Mouse (Mus musculus) liver, postnatal 0 days (tissue): ENCODE measurements around the gene Tlcd1. TPM values are rescaled to one million over a fixed set of nuclear protein-coding genes. Genes with fewer than 3 reads are reported as not detected.

Experiments
- ATAC-seq: fragments of 200-750 bp; cut with Nextera tagmentation; 2 replicates; pipeline ENCODE4 v1.8.0; 2017; ENCODE audit warnings: mild to moderate bottlenecking, moderate library complexity
- DNase-seq: peaks from one replicate; pipeline ENCODE4 v3.0.0-alpha.2; 2016
- H3K27ac ChIP-seq: fragments of 300-500 bp; sonication (generic); 2 replicates; pipeline ENCODE4 v1.5.1; 2014; ENCODE audit warnings: antibody characterized with exemption, moderate library complexity, mild to moderate bottlenecking, low read depth
- H3K27me3 ChIP-seq: fragments of 300-500 bp; sonication (generic); 2 replicates; pipeline ENCODE4 v1.6.1; 2014; ENCODE audit warnings: low read length, control low read depth, mixed read lengths; ENCODE audit not compliant: insufficient read depth
- H3K36me3 ChIP-seq: fragments of 300-500 bp; sonication (generic); replicated peaks from 2 replicates; pipeline ENCODE4 v1.6.1; 2014; ENCODE audit warnings: mild to moderate bottlenecking, control low read depth, low read length, moderate library complexity, mixed read lengths; ENCODE audit not compliant: insufficient read depth
- H3K4me1 ChIP-seq: fragments of 300-500 bp; sonication (generic); 2 replicates; pipeline ENCODE4 v1.6.1; 2014; ENCODE audit warnings: antibody characterized with exemption, mild to moderate bottlenecking, control low read depth; ENCODE audit not compliant: insufficient read depth
- H3K4me2 ChIP-seq: fragments of 300-500 bp; sonication (generic); 2 replicates; pipeline ENCODE4 v1.6.1; 2014; ENCODE audit warnings: low read depth, mild to moderate bottlenecking, low read length, moderate library complexity, mixed read lengths
- H3K4me3 ChIP-seq: fragments of 300-500 bp; sonication (generic); 2 replicates; pipeline ENCODE4 v1.5.1; 2014; ENCODE audit warnings: low read depth, low read length
- H3K9ac ChIP-seq: fragments of 300-500 bp; sonication (generic); replicated peaks from 2 replicates; pipeline ENCODE4 v1.6.1; 2014; ENCODE audit warnings: mild to moderate bottlenecking, moderate library complexity
- H3K9me3 ChIP-seq: fragments of 300-500 bp; sonication (generic); 2 replicates; pipeline ENCODE4 v1.6.1; 2016; ENCODE audit warnings: mild to moderate bottlenecking, control low read depth, low read length, mixed read lengths
- CTCF ChIP-seq: sonication (generic); IDR thresholded peaks from 2 replicates; pipeline ENCODE4 v1.5.1; 2016; ENCODE audit warnings: antibody characterized with exemption, low read depth
- EP300 ChIP-seq: IDR thresholded peaks from 2 replicates; pipeline ENCODE4 v1.6.1; 2016; ENCODE audit warnings: antibody characterized with exemption, low read depth, mild to moderate bottlenecking
- WGBS: fragments of 180-500 bp; shearing (Covaris S2); extraction: QIAGEN DNeasy Blood & Tissue Kit; methylation state at CpG from one replicate; pipeline ENCODE4 v1.1.7; 2014; ENCODE audit not compliant: insufficient replicate concordance; 5-methylcytosine and 5-hydroxymethylcytosine counted together
- polyA plus RNA-seq: library from polyadenylated mRNA; unstranded; fragments of >200 nt; fragmentation: Nextera tagmentation; extraction: Ambion mirVana; gene quantifications from 2 replicates; pipeline ENCODE4 v1.2.1, GENCODE M21; 2015

Gene Tlcd1
- polyA plus RNA-seq, 1 experiment from 2014 or later = 38.2 TPM

DNA sequence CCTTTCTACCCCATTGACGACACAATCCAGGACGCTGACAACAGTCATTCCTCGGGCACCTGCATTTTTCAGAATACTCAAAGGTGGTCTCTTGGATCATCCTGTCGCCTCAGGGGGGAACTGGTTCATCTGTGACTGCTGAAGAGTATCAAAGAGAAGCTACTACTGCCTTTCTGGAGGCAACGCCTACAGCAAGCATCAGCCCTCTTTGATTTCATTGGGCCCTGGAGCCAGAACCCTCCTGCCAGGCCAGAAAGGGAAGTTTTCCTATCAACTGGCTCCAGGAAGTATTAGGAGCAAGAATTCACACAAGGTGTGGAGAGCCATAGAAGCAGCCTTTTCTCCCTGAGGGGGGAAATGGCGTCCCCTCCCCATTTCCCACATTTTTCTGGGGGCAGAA, 9.9 kb upstream of the Tlcd1 start:
- TF ChIP-seq CTCF (no peak), EP300 (no peak)
- H3K4me3 ChIP-seq = no peak overlapping the region
- no peak for ATAC-seq
- no peaks in the 10 kb centered on the region for H3K9me3 ChIP-seq
- 74% methylated on average over 6 of the region's 6 CpGs for WGBS
- H3K4me1 ChIP-seq = peaks cover 53% of the 10 kb centered on the region
- no peak overlapping the region for H3K4me2 ChIP-seq
- DNase-seq = no peak
- no peak overlapping the region for H3K27ac ChIP-seq
- peaks cover 8% of the 10 kb centered on the region for H3K36me3 ChIP-seq
- no peak overlapping the region; the same call in 1 of the 2 replicates for H3K9ac ChIP-seq
- no peaks in the 10 kb centered on the region for H3K27me3 ChIP-seq

DNA sequence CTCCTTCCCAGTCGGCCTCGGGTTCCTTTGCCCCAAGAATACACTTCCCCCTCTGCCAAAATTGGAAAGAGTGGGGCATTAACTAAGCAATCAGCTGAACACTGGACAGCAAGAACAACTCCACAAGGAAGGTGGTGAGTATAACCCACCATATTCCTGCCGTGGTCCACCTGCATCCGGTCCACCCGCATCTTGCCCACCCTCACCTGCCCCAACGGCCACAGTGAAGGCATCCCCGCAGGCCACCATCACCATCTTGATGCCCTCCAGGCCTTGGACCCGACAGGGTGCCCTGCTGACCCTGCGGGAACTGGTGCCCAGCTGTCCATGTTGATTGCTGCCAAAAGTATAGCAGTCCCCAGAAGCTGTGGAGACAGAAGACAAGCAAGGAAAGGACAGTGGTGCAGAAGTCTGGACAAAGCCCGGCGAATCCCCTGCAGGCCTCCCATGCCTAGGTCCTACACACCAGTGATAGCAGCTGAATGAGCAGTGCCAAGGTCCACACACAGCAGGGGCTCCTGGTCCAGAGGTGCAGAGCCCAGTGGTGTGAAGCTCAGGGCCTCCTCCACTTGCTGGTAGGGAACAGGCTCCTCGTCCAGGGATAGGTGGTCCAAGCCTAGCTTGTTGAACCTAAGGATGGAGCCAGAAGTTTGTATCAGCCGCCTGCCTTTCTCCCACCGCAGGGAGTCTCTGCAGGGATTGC, 9.1 kb upstream of the Tlcd1 start:
- H3K9ac ChIP-seq = no peak overlapping the region
- ATAC-seq = no peak
- no peak overlapping the region for H3K4me2 ChIP-seq
- peak; percentile 11 for DNase-seq
- H3K27me3 ChIP-seq = no peaks in the 10 kb centered on the region
- H3K9me3 ChIP-seq = no peaks in the 10 kb centered on the region
- peaks cover 3% of the 10 kb centered on the region; the same call in 1 of the 2 replicates for H3K36me3 ChIP-seq
- no peak for TF ChIP-seq CTCF
- TF ChIP-seq EP300 = no peak
- 0 out of 2 replicates have a peak overlapping the region, but pooled peaks have one; percentile 30 for H3K27ac ChIP-seq
- H3K4me3 ChIP-seq = no peak overlapping the region
- H3K4me1 ChIP-seq = peaks cover 48% of the 10 kb centered on the region
- 93% methylated on average over 14 of the region's 14 CpGs for WGBS

DNA sequence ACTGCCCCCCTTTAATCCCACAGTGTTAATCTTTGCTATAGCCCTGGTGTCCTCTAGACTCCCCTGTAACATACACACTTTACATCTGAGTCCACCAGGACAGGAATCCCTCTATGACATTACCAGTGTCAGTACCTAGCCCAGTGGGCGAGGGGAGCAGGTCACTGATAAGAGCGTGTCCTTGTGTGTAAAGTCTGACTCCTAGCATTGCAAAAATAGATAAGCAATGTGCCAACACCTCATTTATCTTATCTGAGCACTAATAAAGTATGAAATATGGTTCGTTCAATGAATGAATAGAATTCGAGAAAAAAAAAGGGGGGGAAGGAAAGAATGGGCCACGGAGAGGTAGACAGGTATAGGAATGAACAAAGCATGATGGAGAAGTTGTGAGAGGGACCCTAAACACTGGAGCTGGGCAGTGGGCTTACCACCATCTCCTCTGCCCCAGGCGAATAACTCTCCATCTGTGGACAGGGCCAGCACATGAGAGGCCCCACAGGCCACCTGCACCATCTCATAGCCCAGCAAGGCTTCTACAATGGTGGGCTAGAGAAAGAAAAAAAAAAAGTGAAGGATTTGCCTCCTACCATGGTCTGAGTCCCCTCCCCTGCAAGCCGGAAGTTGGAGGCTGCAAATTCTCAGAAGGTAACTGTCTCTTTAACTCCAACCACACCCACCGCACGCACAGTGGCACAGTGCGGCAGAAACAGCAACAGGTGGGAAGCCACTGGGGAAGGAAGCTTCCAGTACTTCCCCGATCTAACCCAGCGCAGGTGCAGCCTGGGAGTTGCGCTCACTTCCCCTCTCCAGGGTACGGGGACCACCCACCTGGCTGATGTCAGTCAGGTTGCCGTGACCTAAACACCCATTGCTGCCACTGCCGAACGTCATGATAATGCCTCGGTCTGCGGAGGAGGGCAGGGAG, 7.7 kb upstream of the Tlcd1 start:
- H3K4me1 ChIP-seq = peaks cover 36% of the 10 kb centered on the region
- peaks cover 3% of the 10 kb centered on the region; the same call in 1 of the 2 replicates for H3K36me3 ChIP-seq
- DNase-seq = peak; percentile 60
- peak overlapping the region; percentile 51 for H3K27ac ChIP-seq
- H3K4me2 ChIP-seq = peak overlapping the region; percentile 68
- peak overlapping the region; percentile 8; the same call in 1 of the 2 replicates for H3K9ac ChIP-seq
- ATAC-seq = 0 out of 2 replicates have a peak, but pooled peaks have one; percentile 8
- WGBS = 34% methylated on average over 19 of the region's 19 CpGs
- peak overlapping the region; percentile 29 for H3K4me3 ChIP-seq
- H3K9me3 ChIP-seq = no peaks in the 10 kb centered on the region
- no peaks in the 10 kb centered on the region for H3K27me3 ChIP-seq
- no peak for TF ChIP-seq CTCF
- peak; percentile 84 for TF ChIP-seq EP300

DNA sequence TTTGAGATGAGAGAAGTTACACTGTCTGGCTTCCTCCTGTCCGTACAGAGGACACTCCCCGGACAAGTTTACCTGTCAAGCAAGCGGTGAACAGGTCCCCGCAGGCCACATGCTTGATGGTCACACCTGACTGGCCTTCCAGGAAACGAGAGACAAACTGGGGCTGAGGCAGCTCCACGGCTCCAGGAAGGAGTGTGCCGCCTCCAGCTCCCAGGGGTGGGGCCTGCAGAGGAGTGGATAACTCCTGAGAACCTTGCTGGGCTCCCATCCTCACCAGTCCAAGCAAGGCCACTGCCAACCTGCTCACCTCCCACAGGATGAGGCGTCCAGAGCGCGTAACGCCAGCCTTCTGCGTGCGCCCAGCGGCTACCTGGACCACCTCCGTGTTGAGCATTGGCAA, 6.2 kb upstream of the Tlcd1 start:
- Histone ChIP-seq H3K9me3 (no peaks in the 10 kb centered on the region), H3K27ac (no peak overlapping the region), H3K4me1 (peaks cover 42% of the 10 kb centered on the region), H3K9ac (no peak overlapping the region), H3K27me3 (no peaks in the 10 kb centered on the region), H3K36me3 (peaks cover 3% of the 10 kb centered on the region; the same call in 1 of the 2 replicates), H3K4me2 (no peak overlapping the region), H3K4me3 (no peak overlapping the region)
- DNase-seq = peak; percentile 13
- ATAC-seq = no peak
- 89% methylated on average over 15 of the region's 15 CpGs for WGBS
- TF ChIP-seq EP300 (no peak), CTCF (no peak)

DNA sequence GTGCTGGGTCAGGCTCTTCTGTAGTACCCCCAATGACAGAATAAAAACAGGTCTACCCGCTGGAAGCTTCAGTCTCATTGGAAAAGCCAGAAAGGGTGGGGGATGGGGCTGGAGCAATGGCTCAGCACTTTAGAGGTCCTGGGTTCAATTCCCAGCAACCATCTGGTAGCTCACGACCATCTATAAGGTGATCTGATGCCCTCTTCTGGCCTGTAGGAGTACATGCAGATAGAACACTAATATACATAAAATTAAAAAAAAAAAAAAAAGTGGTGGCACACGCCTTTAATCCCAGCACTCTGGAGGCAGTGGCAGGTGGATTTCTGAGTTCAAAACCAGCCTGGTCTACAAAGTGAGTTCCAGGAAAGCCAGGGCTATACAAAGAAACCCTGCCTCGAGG, 5.2 kb upstream of the Tlcd1 start:
- Histone ChIP-seq H3K4me1 (peaks cover 39% of the 10 kb centered on the region), H3K9me3 (no peaks in the 10 kb centered on the region), H3K27ac (no peak overlapping the region), H3K36me3 (peaks cover 3% of the 10 kb centered on the region; the same call in 1 of the 2 replicates), H3K27me3 (no peaks in the 10 kb centered on the region), H3K4me3 (no peak overlapping the region), H3K4me2 (no peak overlapping the region), H3K9ac (no peak overlapping the region)
- TF ChIP-seq CTCF = peak; percentile 49
- TF ChIP-seq EP300 = no peak
- no peak for ATAC-seq
- 69% methylated on average over 4 of the region's 4 CpGs for WGBS
- peak; percentile 11 for DNase-seq
